Mouse (Mus musculus): ENCODE measurements at regions not wholly inside any gene's neighbourhood (a gene's known extent, or its start where the extent isn't known, plus 50 kb on each side); places are given as distances from the start of the nearest gene placed in this dataset.

DNA sequence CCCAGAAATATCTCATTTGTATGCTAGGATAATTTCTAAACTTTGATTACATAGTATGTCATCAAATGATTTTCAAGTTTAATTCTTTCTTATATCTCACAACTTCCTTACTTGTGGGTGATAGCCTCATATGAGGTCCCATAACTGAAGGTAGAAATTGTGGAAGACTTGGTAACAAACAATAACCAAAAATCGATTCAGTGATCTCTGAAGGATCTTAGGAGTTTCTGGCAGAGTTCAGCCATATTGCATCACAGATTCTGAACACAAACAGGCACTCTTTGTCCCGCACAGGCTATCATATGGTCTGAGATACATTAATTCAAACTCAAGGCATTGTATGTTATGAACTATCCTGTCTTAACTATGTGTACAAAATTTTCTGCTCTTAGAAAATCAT lies 385.2 kb downstream of the Nr2f2 start:
- Histone ChIP-seq H3K9ac (ENCODE audit: low read depth, low read length) (no peak overlapping the region), H3K36me3 (ENCODE audit: control insufficient read depth, insufficient read depth) (no peaks in the 10 kb centered on the region), H3K27ac (ENCODE audit: low read length) (no peak overlapping the region), H3K27me3 (ENCODE audit: control insufficient read depth, insufficient read depth, low read depth, low read length) (no peaks in the 10 kb centered on the region), H3K9me3 (replicated peaks; ENCODE audit: control insufficient read depth, low read length) (no peaks in the 10 kb centered on the region), H3K4me1 (ENCODE audit: control insufficient read depth, low read depth, low read length) (no peaks in the 10 kb centered on the region), H3K4me3 (ENCODE audit: low read depth, low read length) (no peak overlapping the region), H3K4me2 (ENCODE audit: low read depth, low read length) (no peak overlapping the region)
- WGBS (ENCODE audit: insufficient replicate concordance), result 37% methylated on average over 2 of the region's 2 CpGs
- ATAC-seq (ENCODE audit: low read depth), result no peak

GRCm38 (mm10) chr7:69976369-69976768 lies 390.2 kb downstream of the Nr2f2 start:
- ATAC-seq (ENCODE audit: low read depth), result no peak
- H3K27ac ChIP-seq (ENCODE audit: low read length), result no peak overlapping the region
- no peaks in the 10 kb centered on the region for H3K36me3 ChIP-seq (ENCODE audit: control insufficient read depth, insufficient read depth)
- no peaks in the 10 kb centered on the region for H3K27me3 ChIP-seq (ENCODE audit: control insufficient read depth, insufficient read depth, low read depth, low read length)
- no peak overlapping the region for H3K4me3 ChIP-seq (ENCODE audit: low read depth, low read length)
- 57% methylated on average over 3 of the region's 3 CpGs for WGBS (ENCODE audit: insufficient replicate concordance)
- H3K9me3 ChIP-seq (replicated peaks; ENCODE audit: control insufficient read depth, low read length), result no peaks in the 10 kb centered on the region
- H3K9ac ChIP-seq (ENCODE audit: low read depth, low read length), result no peak overlapping the region
- no peak overlapping the region for H3K4me2 ChIP-seq (ENCODE audit: low read depth, low read length)
- no peaks in the 10 kb centered on the region for H3K4me1 ChIP-seq (ENCODE audit: control insufficient read depth, low read depth, low read length)

DNA sequence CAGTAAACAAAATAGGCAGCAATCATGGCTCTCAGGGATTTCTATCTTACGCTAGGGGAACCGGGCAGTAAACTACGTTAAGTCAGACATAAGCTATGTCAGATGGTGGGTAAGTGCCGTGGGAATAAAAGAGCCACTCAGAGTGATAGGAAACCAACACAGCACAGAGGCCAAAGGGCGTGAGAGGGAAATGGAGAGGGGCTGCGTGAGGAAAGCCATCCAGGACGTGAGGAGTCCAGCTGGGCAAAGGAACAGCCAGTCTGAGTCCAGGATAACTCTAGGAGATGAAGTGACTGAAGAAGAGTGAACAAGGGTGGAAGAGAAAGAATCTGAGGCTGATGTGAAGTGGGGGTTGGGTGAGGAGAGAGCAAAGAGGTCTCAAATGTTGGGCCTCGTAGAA lies 402.5 kb downstream of the Nr2f2 start:
- Histone ChIP-seq H3K9me3 (replicated peaks; ENCODE audit: control insufficient read depth, low read length) (no peaks in the 10 kb centered on the region), H3K4me3 (ENCODE audit: low read depth, low read length) (no peak overlapping the region), H3K4me2 (ENCODE audit: low read depth, low read length) (no peak overlapping the region), H3K9ac (ENCODE audit: low read depth, low read length) (no peak overlapping the region), H3K4me1 (ENCODE audit: control insufficient read depth, low read depth, low read length) (no peaks in the 10 kb centered on the region), H3K36me3 (ENCODE audit: control insufficient read depth, insufficient read depth) (no peaks in the 10 kb centered on the region), H3K27ac (ENCODE audit: low read length) (no peak overlapping the region), H3K27me3 (ENCODE audit: control insufficient read depth, insufficient read depth, low read depth, low read length) (no peaks in the 10 kb centered on the region)
- no peak for ATAC-seq (ENCODE audit: low read depth)
- 52% methylated on average over 8 of the region's 8 CpGs for WGBS (ENCODE audit: insufficient replicate concordance)

GRCm38 (mm10) chr7:69950221-69950670 lies 416.3 kb downstream of the Nr2f2 start:
- 55% methylated on average over 6 of the region's 6 CpGs for WGBS (ENCODE audit: insufficient replicate concordance)
- H3K9ac ChIP-seq (ENCODE audit: low read depth, low read length), result no peak overlapping the region
- H3K4me1 ChIP-seq (ENCODE audit: control insufficient read depth, low read depth, low read length), result no peaks in the 10 kb centered on the region
- no peaks in the 10 kb centered on the region for H3K36me3 ChIP-seq (ENCODE audit: control insufficient read depth, insufficient read depth)
- no peaks in the 10 kb centered on the region for H3K9me3 ChIP-seq (replicated peaks; ENCODE audit: control insufficient read depth, low read length)
- no peak overlapping the region for H3K4me3 ChIP-seq (ENCODE audit: low read depth, low read length)
- no peak overlapping the region for H3K4me2 ChIP-seq (ENCODE audit: low read depth, low read length)
- H3K27ac ChIP-seq (ENCODE audit: low read length), result no peak overlapping the region
- no peak for ATAC-seq (ENCODE audit: low read depth)
- H3K27me3 ChIP-seq (ENCODE audit: control insufficient read depth, insufficient read depth, low read depth, low read length), result no peaks in the 10 kb centered on the region

GRCm38 (mm10) chr7:69949647-69950121 lies 416.9 kb downstream of the Nr2f2 start:
- H3K4me1 ChIP-seq (ENCODE audit: control insufficient read depth, low read depth, low read length), result no peaks in the 10 kb centered on the region
- H3K9ac ChIP-seq (ENCODE audit: low read depth, low read length), result no peak overlapping the region
- H3K36me3 ChIP-seq (ENCODE audit: control insufficient read depth, insufficient read depth), result no peaks in the 10 kb centered on the region
- 62% methylated on average over 10 of the region's 10 CpGs for WGBS (ENCODE audit: insufficient replicate concordance)
- no peak overlapping the region for H3K4me2 ChIP-seq (ENCODE audit: low read depth, low read length)
- H3K4me3 ChIP-seq (ENCODE audit: low read depth, low read length), result no peak overlapping the region
- no peak overlapping the region for H3K27ac ChIP-seq (ENCODE audit: low read length)
- no peaks in the 10 kb centered on the region for H3K27me3 ChIP-seq (ENCODE audit: control insufficient read depth, insufficient read depth, low read depth, low read length)
- no peak for ATAC-seq (ENCODE audit: low read depth)
- H3K9me3 ChIP-seq (replicated peaks; ENCODE audit: control insufficient read depth, low read length), result no peaks in the 10 kb centered on the region

DNA sequence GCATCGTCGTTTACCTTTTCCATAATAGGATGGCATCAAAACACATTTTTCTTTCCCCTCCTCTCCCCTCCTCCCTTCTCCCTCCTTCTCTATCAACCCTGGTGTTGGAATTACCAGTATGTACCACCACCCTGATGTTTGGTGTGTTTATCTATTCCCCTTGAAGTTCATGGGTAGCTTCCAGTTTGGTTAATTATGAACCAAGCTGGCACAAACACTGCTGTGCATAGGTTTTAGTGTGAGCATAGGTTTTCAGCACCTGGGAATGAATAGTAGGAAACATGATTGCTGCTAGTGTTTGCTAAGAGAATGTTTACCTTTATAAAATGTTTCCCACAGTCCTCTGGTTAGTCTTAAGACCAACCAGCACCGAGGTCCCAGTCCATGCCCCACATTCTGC lies 420.1 kb downstream of the Nr2f2 start:
- H3K4me2 ChIP-seq (ENCODE audit: low read depth, low read length), result no peak overlapping the region
- H3K4me1 ChIP-seq (ENCODE audit: control insufficient read depth, low read depth, low read length), result no peaks in the 10 kb centered on the region
- WGBS (ENCODE audit: insufficient replicate concordance), result 50% methylated on average over 3 of the region's 3 CpGs
- ATAC-seq (ENCODE audit: low read depth), result no peak
- H3K4me3 ChIP-seq (ENCODE audit: low read depth, low read length), result no peak overlapping the region
- no peak overlapping the region for H3K9ac ChIP-seq (ENCODE audit: low read depth, low read length)
- no peaks in the 10 kb centered on the region for H3K27me3 ChIP-seq (ENCODE audit: control insufficient read depth, insufficient read depth, low read depth, low read length)
- no peaks in the 10 kb centered on the region for H3K9me3 ChIP-seq (replicated peaks; ENCODE audit: control insufficient read depth, low read length)
- no peak overlapping the region for H3K27ac ChIP-seq (ENCODE audit: low read length)
- H3K36me3 ChIP-seq (ENCODE audit: control insufficient read depth, insufficient read depth), result no peaks in the 10 kb centered on the region

DNA sequence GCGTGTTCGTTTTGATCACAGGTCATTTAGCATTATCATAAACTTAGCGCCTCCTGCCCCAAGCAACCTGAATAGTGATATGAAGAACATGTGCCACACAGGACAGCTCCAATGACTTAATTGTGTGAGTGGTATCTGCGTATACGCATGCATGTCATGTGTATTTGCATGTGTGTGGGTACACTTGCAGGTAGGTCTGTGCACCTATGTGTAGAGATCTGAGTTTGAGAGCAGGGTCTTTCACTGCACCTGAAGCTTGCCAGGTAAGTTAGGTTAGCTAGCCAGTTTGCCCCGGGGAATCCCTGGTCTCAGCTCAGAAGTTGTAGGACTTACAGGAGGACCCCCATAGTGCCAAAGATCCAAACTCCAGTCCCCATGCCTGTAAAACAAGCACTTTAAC lies 424.7 kb downstream of the Nr2f2 start:
- H3K9me3 ChIP-seq (replicated peaks; ENCODE audit: control insufficient read depth, low read length), result no peaks in the 10 kb centered on the region
- H3K36me3 ChIP-seq (ENCODE audit: control insufficient read depth, insufficient read depth), result no peaks in the 10 kb centered on the region
- no peaks in the 10 kb centered on the region for H3K27me3 ChIP-seq (ENCODE audit: control insufficient read depth, insufficient read depth, low read depth, low read length)
- no peak for ATAC-seq (ENCODE audit: low read depth)
- 76% methylated on average over 6 of the region's 6 CpGs for WGBS (ENCODE audit: insufficient replicate concordance)
- H3K9ac ChIP-seq (ENCODE audit: low read depth, low read length), result no peak overlapping the region
- no peak overlapping the region for H3K4me2 ChIP-seq (ENCODE audit: low read depth, low read length)
- H3K4me1 ChIP-seq (ENCODE audit: control insufficient read depth, low read depth, low read length), result no peaks in the 10 kb centered on the region
- H3K4me3 ChIP-seq (ENCODE audit: low read depth, low read length), result no peak overlapping the region
- H3K27ac ChIP-seq (ENCODE audit: low read length), result no peak overlapping the region

GRCm38 (mm10) chr7:69925261-69925660 lies 441.3 kb downstream of the Nr2f2 start:
- no peaks in the 10 kb centered on the region for H3K36me3 ChIP-seq (ENCODE audit: control insufficient read depth, insufficient read depth)
- ATAC-seq (ENCODE audit: low read depth), result no peak
- H3K27me3 ChIP-seq (ENCODE audit: control insufficient read depth, insufficient read depth, low read depth, low read length), result no peaks in the 10 kb centered on the region
- H3K9ac ChIP-seq (ENCODE audit: low read depth, low read length), result no peak overlapping the region
- no peaks in the 10 kb centered on the region for H3K9me3 ChIP-seq (replicated peaks; ENCODE audit: control insufficient read depth, low read length)
- H3K4me1 ChIP-seq (ENCODE audit: control insufficient read depth, low read depth, low read length), result no peaks in the 10 kb centered on the region
- H3K27ac ChIP-seq (ENCODE audit: low read length), result no peak overlapping the region
- no peak overlapping the region for H3K4me3 ChIP-seq (ENCODE audit: low read depth, low read length)
- 72% methylated on average over 5 of the region's 5 CpGs for WGBS (ENCODE audit: insufficient replicate concordance)
- no peak overlapping the region for H3K4me2 ChIP-seq (ENCODE audit: low read depth, low read length)

DNA sequence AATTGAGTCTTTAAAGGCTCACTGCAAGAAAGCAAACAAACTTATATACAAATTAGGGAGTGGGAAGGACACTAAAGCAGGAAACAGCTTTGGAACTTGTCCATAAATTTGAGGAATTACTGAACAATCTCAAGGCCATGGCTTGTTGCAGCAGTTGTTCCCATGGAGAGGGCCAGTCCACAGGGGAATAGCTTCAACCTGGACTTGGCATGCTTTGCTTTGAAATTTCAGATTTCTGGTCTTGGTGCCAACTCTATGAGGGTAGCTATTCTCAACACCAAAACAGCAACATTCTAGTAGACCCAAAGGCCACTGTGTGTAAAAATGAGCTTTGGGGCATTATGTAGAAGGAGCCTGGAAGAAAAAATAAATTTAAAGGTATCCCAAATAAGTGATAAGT lies 442.0 kb downstream of the Nr2f2 start:
- no peak overlapping the region for H3K9ac ChIP-seq (ENCODE audit: low read depth, low read length)
- H3K27ac ChIP-seq (ENCODE audit: low read length), result no peak overlapping the region
- no peaks in the 10 kb centered on the region for H3K9me3 ChIP-seq (replicated peaks; ENCODE audit: control insufficient read depth, low read length)
- H3K27me3 ChIP-seq (ENCODE audit: control insufficient read depth, insufficient read depth, low read depth, low read length), result no peaks in the 10 kb centered on the region
- H3K4me3 ChIP-seq (ENCODE audit: low read depth, low read length), result no peak overlapping the region
- ATAC-seq (ENCODE audit: low read depth), result no peak
- no peaks in the 10 kb centered on the region for H3K36me3 ChIP-seq (ENCODE audit: control insufficient read depth, insufficient read depth)
- H3K4me2 ChIP-seq (ENCODE audit: low read depth, low read length), result no peak overlapping the region
- no peaks in the 10 kb centered on the region for H3K4me1 ChIP-seq (ENCODE audit: control insufficient read depth, low read depth, low read length)

GRCm38 (mm10) chr7:69911760-69912159 lies 454.8 kb downstream of the Nr2f2 start:
- no peak overlapping the region for H3K4me2 ChIP-seq (ENCODE audit: low read depth, low read length)
- no peak overlapping the region for H3K9ac ChIP-seq (ENCODE audit: low read depth, low read length)
- WGBS (ENCODE audit: insufficient replicate concordance), result 27% methylated on average over 4 of the region's 4 CpGs
- H3K4me3 ChIP-seq (ENCODE audit: low read depth, low read length), result no peak overlapping the region
- no peaks in the 10 kb centered on the region for H3K9me3 ChIP-seq (replicated peaks; ENCODE audit: control insufficient read depth, low read length)
- H3K4me1 ChIP-seq (ENCODE audit: control insufficient read depth, low read depth, low read length), result no peaks in the 10 kb centered on the region
- H3K36me3 ChIP-seq (ENCODE audit: control insufficient read depth, insufficient read depth), result no peaks in the 10 kb centered on the region
- ATAC-seq (ENCODE audit: low read depth), result peak; percentile 27; the same call in 1 of the 2 replicates
- no peaks in the 10 kb centered on the region for H3K27me3 ChIP-seq (ENCODE audit: control insufficient read depth, insufficient read depth, low read depth, low read length)
- no peak overlapping the region for H3K27ac ChIP-seq (ENCODE audit: low read length)
